Mouse (Mus musculus) lung, postnatal 0 days (tissue): ENCODE measurements around the gene Cacna1i. TPM values are rescaled to one million over a fixed set of nuclear protein-coding genes. Genes with fewer than 3 reads are reported as not detected.

Experiments
- ATAC-seq: fragments of 200-750 bp; cut with Nextera tagmentation; 2 replicates; pipeline ENCODE4 v1.8.0; 2017; ENCODE audit warnings: moderate library complexity
- DNase-seq: peaks from one replicate; pipeline ENCODE4 v3.0.0-alpha.2; 2016; ENCODE audit warnings: low spot score
- H3K27ac ChIP-seq: fragments of 300-500 bp; sonication (generic); 2 replicates; pipeline ENCODE4 v1.5.1; 2014; ENCODE audit warnings: antibody characterized with exemption, mild to moderate bottlenecking, low read length, mixed read lengths
- H3K27me3 ChIP-seq: fragments of 300-500 bp; sonication (generic); replicated peaks from 2 replicates; pipeline ENCODE4 v1.6.1; 2014; ENCODE audit warnings: low read length, mixed read lengths; ENCODE audit not compliant: insufficient read depth
- H3K36me3 ChIP-seq: fragments of 300-500 bp; sonication (generic); 2 replicates; pipeline ENCODE4 v1.6.1; 2014; ENCODE audit warnings: low read length, mixed read lengths; ENCODE audit not compliant: insufficient read depth
- H3K4me1 ChIP-seq: fragments of 300-500 bp; sonication (generic); 2 replicates; pipeline ENCODE4 v1.6.1; 2014; ENCODE audit warnings: antibody characterized with exemption, low read depth, low read length, mixed read lengths; ENCODE audit not compliant: insufficient read depth
- H3K4me2 ChIP-seq: fragments of 300-500 bp; sonication (generic); replicated peaks from 2 replicates; pipeline ENCODE4 v1.6.1; 2014; ENCODE audit warnings: low read depth, mild to moderate bottlenecking, low read length, moderate library complexity, mixed read lengths
- H3K4me3 ChIP-seq: fragments of 300-500 bp; sonication (generic); 2 replicates; pipeline ENCODE4 v1.5.1; 2014; ENCODE audit warnings: low read depth, low read length
- H3K9ac ChIP-seq: fragments of 300-500 bp; sonication (generic); replicated peaks from 2 replicates; pipeline ENCODE4 v1.6.1; 2014; ENCODE audit warnings: low read depth, mild to moderate bottlenecking
- H3K9me3 ChIP-seq: fragments of 300-500 bp; sonication (generic); 2 replicates; pipeline ENCODE4 v1.6.1; 2016; ENCODE audit warnings: low read length, mixed read lengths
- CTCF ChIP-seq: IDR thresholded peaks from 2 replicates; pipeline ENCODE4 v1.5.1; 2016; ENCODE audit warnings: antibody characterized with exemption, mild to moderate bottlenecking
- EP300 ChIP-seq: IDR thresholded peaks from 2 replicates; pipeline ENCODE4 v1.6.1; 2016; ENCODE audit warnings: antibody characterized with exemption, mild to moderate bottlenecking, control low read depth
- WGBS: fragments of 180-500 bp; shearing (Covaris S2); extraction: QIAGEN DNeasy Blood & Tissue Kit; methylation state at CpG from one replicate; pipeline ENCODE4 v1.1.7; 2014; 5-methylcytosine and 5-hydroxymethylcytosine counted together
- polyA plus RNA-seq: library from polyadenylated mRNA; unstranded; fragments of >200 nt; fragmentation: Nextera tagmentation; extraction: Ambion mirVana; gene quantifications from 2 replicates; pipeline ENCODE4 v1.2.1, GENCODE M21; 2015

The Cacna1i gene
- polyA plus RNA-seq, 1 experiment from 2014 or later: not detected

DNA sequence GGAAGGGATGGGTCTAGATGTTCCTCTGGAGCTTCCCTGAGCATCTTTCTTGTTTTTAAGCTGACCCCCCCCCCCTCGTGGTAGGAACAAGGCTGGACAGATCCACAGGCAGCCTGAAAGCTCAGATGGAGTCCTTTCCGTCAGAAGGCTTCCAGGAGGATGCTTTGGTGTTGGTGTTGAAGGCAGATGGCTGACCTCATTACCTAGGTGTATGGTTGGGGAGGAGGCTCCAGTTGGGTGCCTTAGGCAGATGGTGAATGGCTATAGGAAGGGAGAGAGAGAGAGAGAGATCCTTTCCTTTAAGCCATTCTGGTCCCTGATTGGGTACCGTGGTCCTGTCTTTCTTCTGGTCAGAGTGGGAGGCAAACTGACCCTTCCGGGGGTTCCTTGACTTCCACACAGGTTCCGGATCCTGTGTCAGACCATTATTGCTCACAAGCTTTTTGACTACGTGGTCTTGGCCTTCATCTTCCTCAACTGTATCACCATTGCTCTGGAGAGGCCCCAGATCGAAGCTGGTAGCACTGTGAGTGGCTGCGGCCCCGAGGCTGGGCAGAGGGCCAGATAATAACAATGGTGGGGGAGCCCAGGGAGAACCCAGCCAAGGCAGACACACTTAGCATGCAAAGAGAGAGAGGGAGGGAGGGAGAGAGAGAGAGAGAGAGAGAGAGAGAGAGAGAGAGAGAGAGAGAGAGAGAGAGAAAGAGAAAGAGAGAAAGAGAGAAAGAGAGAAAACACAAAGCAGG, 86.4 kb downstream of the Cacna1i start:
- Histone ChIP-seq H3K27me3 (no peaks in the 10 kb centered on the region), H3K27ac (no peak overlapping the region), H3K4me1 (no peaks in the 10 kb centered on the region), H3K9me3 (no peaks in the 10 kb centered on the region), H3K9ac (no peak overlapping the region), H3K36me3 (no peaks in the 10 kb centered on the region), H3K4me2 (no peak overlapping the region), H3K4me3 (no peak overlapping the region)
- DNase-seq (no peak), ATAC-seq (no peak)
- WGBS: 52% methylated on average over 9 of the region's 9 CpGs
- no peak for TF ChIP-seq CTCF
- TF ChIP-seq EP300: no peak

DNA sequence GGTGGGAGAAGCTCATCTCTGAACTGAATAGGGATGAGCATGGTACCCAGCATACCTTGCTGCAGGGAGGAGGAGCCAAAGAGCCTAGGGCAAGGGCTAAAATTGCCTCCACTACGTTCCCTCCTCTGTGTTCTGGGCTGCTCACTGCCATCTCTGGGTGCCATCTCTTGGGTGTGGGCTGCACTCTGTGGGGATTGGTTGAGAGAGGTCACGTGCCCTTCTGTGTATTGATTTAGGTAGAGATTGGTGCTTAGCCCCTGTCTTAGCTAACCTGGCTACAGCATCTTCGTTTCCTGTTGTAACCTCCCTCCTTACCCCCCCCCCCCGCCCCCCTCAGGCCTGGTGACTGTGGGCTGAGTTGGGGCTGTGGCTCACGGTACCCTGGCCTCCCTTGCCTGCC, 87.8 kb downstream of the Cacna1i start:
- Histone ChIP-seq H3K27ac (no peak overlapping the region), H3K27me3 (no peaks in the 10 kb centered on the region), H3K9ac (no peak overlapping the region), H3K4me2 (no peak overlapping the region), H3K4me1 (no peaks in the 10 kb centered on the region), H3K4me3 (no peak overlapping the region), H3K36me3 (no peaks in the 10 kb centered on the region), H3K9me3 (no peaks in the 10 kb centered on the region)
- TF ChIP-seq CTCF (no peak), EP300 (no peak)
- DNase-seq (no peak), ATAC-seq (no peak)
- 72% methylated on average over 4 of the region's 5 CpGs for WGBS

DNA sequence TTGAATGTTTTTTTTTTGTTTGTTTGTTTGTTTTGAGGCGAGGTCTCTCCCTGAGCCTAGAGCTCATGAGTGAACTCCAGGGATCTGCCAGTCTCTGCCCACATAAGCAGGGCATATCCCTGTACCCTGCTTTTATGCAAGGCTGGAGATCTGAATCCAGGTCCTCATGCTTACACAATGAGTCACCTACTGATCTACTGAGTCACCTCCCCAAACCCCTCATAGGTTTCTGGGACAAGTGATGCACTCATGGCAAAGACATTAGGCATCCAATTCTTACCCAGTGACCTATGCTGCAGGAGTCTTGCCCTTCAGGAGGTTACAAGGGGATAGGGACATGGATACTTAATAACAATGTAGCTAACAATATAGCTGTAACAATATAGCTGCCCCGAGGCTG, 100.1 kb downstream of the Cacna1i start:
- Histone ChIP-seq H3K4me2 (no peak overlapping the region), H3K36me3 (no peaks in the 10 kb centered on the region), H3K9ac (no peak overlapping the region), H3K27me3 (no peaks in the 10 kb centered on the region), H3K4me1 (no peaks in the 10 kb centered on the region), H3K4me3 (no peak overlapping the region), H3K27ac (no peak overlapping the region), H3K9me3 (no peaks in the 10 kb centered on the region)
- no peak for TF ChIP-seq CTCF
- TF ChIP-seq EP300: no peak
- ATAC-seq (no peak), DNase-seq (no peak)
- WGBS: 71% methylated on average over 2 of the region's 2 CpGs

DNA sequence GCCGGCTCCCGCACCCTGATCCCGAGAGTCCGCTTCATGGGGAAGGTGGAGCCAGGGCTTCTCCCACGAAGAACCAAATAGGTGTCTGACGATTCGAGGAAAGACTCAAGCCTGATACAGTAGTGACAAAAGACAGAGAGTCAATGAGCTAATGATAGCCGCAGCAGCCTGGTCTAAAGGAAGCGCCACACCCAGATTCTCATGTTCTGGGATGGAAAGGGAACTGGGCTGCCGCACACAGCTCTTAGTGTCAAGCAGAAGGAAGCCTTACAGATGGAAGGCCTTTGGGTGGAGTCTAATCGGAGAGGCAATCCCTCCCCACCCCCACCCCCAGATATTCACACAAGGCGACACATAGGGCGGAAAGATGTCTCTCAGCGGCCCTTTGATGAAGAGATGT, 104.8 kb downstream of the Cacna1i start:
- Histone ChIP-seq H3K4me1 (no peaks in the 10 kb centered on the region), H3K36me3 (no peaks in the 10 kb centered on the region), H3K27ac (no peak overlapping the region), H3K4me2 (no peak overlapping the region), H3K9ac (no peak overlapping the region), H3K4me3 (no peak overlapping the region), H3K9me3 (no peaks in the 10 kb centered on the region), H3K27me3 (no peaks in the 10 kb centered on the region)
- ATAC-seq (peak; percentile 40; the same call in 1 of the 2 replicates), DNase-seq (peak; percentile 28)
- TF ChIP-seq EP300 (no peak), CTCF (no peak)
- WGBS: 72% methylated on average over 14 of the region's 14 CpGs

DNA sequence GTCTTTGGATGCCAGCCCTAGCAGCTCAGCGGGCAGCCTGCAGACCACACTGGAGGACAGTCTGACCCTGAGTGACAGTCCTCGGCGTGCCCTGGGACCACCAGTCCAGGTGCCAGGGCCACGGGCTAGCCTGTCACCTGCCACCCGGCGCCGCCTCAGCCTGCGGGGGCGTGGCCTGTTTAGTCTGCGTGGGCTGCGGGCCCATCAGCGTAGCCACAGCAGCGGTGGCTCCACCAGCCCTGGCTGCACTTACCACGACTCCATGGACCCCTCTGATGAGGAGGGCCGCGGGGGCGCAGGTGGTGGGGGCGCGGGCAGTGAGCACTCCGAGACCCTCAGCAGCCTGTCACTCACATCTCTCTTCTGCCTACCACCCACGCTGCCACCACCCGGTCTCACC, 108.0 kb downstream of the Cacna1i start:
- no peak for ATAC-seq
- 63% methylated on average over 22 of the region's 22 CpGs for WGBS
- H3K4me3 ChIP-seq: no peak overlapping the region
- H3K4me1 ChIP-seq: no peaks in the 10 kb centered on the region
- H3K4me2 ChIP-seq: no peak overlapping the region
- no peak for TF ChIP-seq EP300
- TF ChIP-seq CTCF: no peak
- DNase-seq: no peak
- no peaks in the 10 kb centered on the region for H3K9me3 ChIP-seq
- no peak overlapping the region for H3K27ac ChIP-seq
- H3K27me3 ChIP-seq: no peaks in the 10 kb centered on the region
- H3K36me3 ChIP-seq: no peaks in the 10 kb centered on the region
- no peak overlapping the region for H3K9ac ChIP-seq

DNA sequence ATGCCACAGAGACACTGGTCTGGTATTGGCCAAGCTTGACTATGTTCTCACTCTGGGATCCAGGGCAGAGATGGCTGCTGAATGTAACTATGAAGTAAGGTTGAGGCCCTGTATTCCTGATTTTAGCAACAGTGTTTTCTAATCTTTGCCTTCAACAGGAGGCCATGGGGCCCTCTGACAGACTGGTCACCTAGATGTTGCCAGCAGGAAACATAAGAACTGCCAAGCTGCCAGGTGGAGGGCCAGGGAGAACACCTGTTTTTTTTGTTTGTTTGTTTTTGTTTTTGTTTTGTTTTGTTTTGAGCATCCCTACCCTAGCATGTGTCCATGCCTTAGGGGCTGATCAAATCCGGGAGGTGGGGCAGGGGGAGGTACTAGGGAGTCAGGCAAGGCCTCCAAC, 112.4 kb downstream of the Cacna1i start:
- 80% methylated on average over 1 of the region's 1 CpGs for WGBS
- no peak overlapping the region for H3K4me2 ChIP-seq
- no peak for ATAC-seq
- H3K9ac ChIP-seq: no peak overlapping the region
- no peak overlapping the region for H3K4me3 ChIP-seq
- H3K27ac ChIP-seq: no peak overlapping the region
- no peak for DNase-seq
- no peaks in the 10 kb centered on the region for H3K27me3 ChIP-seq
- H3K36me3 ChIP-seq: no peaks in the 10 kb centered on the region
- TF ChIP-seq CTCF (no peak), EP300 (no peak)
- no peaks in the 10 kb centered on the region for H3K9me3 ChIP-seq
- H3K4me1 ChIP-seq: no peaks in the 10 kb centered on the region
